In the genomic region with DNA sequence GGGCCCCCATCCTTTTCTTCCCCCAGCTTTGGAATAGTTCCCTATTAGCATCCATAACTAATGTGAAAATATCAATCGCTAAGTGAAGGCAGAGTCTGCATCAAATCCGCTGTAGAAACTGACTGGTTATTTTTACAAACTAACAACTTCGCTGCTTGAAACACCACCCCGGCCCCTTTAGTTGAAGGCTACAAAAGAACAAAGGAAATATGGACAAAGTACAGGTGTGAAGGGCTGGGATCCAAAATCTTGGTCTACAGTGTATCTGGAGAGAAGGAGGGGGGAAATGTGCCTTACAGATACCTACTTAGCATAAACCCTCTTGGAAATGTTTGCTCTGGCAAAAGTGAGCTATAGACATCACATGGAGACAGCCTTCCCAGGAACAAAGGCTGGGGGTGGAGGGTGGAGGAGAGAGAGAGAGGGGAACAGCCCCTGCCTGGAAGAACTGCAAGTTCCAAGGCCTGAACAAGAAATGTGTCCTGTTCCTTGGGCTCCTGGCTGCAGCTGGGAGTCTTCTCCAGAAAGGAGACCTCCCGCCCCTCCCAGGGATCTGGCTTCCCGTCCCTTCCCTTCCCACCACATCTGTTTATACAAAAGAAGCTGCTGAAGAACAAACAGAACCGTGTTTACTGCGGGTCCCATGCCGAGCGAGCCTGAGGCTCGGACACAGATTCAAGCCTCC, we compare ENCODE assay signal across 9 mouse cellular contexts. TPM values are rescaled to one million over a fixed set of nuclear protein-coding genes. Genes with fewer than 3 reads are reported as not detected.
DNase-seq lines count a peak whose midpoint lies in the region; ATAC-seq and TF ChIP-seq lines count a peak whose summit lies in the region.
"Had no signal": no experiment of that assay in that cellular context is flagged by ENCODE, and none has a peak within 500 bp of the region (broad histone marks: within the 10 kb centered on the region; RNA-seq: fewer than 3 reads in every experiment).

No protein-coding gene starts in this region.

- WGBS in hindbrain, embryonic 11.5 days = 16% methylated on average over 11 of the region's 11 CpGs
- WGBS in lung, postnatal 0 days = 27% methylated on average over 11 of the region's 11 CpGs
- WGBS in cerebellum, adult 2 months = 84% methylated on average over 11 of the region's 11 CpGs

- ATAC-seq in hindbrain, embryonic 11.5 days (ENCODE audit: low FRiP score) = no peak
- peak; percentile 61 for ATAC-seq in lung, postnatal 0 days
- no peak for ATAC-seq in erythroblast, adult 5-6 weeks (replicated peaks; ENCODE audit: low FRiP score, poor library complexity, severe bottlenecking)

- no peaks in the 10 kb centered on the region for H3K27me3 ChIP-seq in hindbrain, embryonic 11.5 days (ENCODE audit: control insufficient read depth, insufficient read depth, low read length)
- H3K27me3 ChIP-seq in lung, postnatal 0 days (replicated peaks; ENCODE audit: insufficient read depth, low read length) = no peaks in the 10 kb centered on the region
- H3K27me3 ChIP-seq in cerebellum, adult 2 months (ENCODE audit: control insufficient read depth, insufficient read depth, low read length) = no peaks in the 10 kb centered on the region

- H3K4me2 ChIP-seq in hindbrain, embryonic 11.5 days (replicated peaks; ENCODE audit: low read depth, low read length) = no peak overlapping the region
- peak overlapping the region; percentile 31 for H3K4me2 ChIP-seq in lung, postnatal 0 days (replicated peaks; ENCODE audit: low read depth, low read length)

- H3K9ac ChIP-seq in hindbrain, embryonic 11.5 days (ENCODE audit: low read depth, low read length) = peak overlapping the region; percentile 15; the same call in 1 of the 2 replicates
- H3K9ac ChIP-seq in lung, postnatal 0 days (replicated peaks; ENCODE audit: low read depth) = no peak overlapping the region

- H3K4me1 ChIP-seq in hindbrain, embryonic 11.5 days (replicated peaks; ENCODE audit: control insufficient read depth, insufficient read depth, low read length) = peaks cover 14% of the 10 kb centered on the region
- H3K4me1 ChIP-seq in lung, postnatal 0 days (ENCODE audit: insufficient read depth, low read depth, low read length) = peaks cover 4% of the 10 kb centered on the region; the same call in 1 of the 2 replicates
- H3K4me1 ChIP-seq in cerebellum, adult 2 months (ENCODE audit: control insufficient read depth, insufficient read depth, low read length) = no peaks in the 10 kb centered on the region

- H3K4me3 ChIP-seq in hindbrain, embryonic 11.5 days (ENCODE audit: low read depth, low read length) = no peak overlapping the region
- no peak overlapping the region for H3K4me3 ChIP-seq in lung, postnatal 0 days (ENCODE audit: low read depth, low read length)
- H3K4me3 ChIP-seq in cerebellum, adult 2 months (replicated peaks; ENCODE audit: insufficient read depth, low read depth, low read length) = no peak overlapping the region
- H3K4me3 ChIP-seq: myocyte had no signal

- H3K9me3 ChIP-seq in hindbrain, embryonic 11.5 days (ENCODE audit: control insufficient read depth, low read length) = no peaks in the 10 kb centered on the region
- no peaks in the 10 kb centered on the region for H3K9me3 ChIP-seq in lung, postnatal 0 days (ENCODE audit: low read length)

- TF ChIP-seq POLR2A in cerebellum, adult 2 months (IDR thresholded peaks at IDR 0.05; ENCODE audit: borderline replicate concordance, insufficient read depth, low read length) = no peak

- no peak for TF ChIP-seq CTCF in lung, postnatal 0 days (IDR thresholded peaks at IDR 0.05)
- no peak for TF ChIP-seq CTCF in cerebellum, adult 2 months (IDR thresholded peaks at IDR 0.05; ENCODE audit: borderline replicate concordance, insufficient read depth, low read depth, low read length)

- no peaks in the 10 kb centered on the region for H3K36me3 ChIP-seq in hindbrain, embryonic 11.5 days (ENCODE audit: control insufficient read depth, insufficient read depth, low read length)
- H3K36me3 ChIP-seq in lung, postnatal 0 days (ENCODE audit: insufficient read depth, low read length) = no peaks in the 10 kb centered on the region

- DNase-seq in adrenal gland, postnatal 10 days = peak; percentile 4
- DNase-seq in adrenal gland, postnatal 25 days = no peak
- peak; percentile 48 for DNase-seq in embryo, embryonic 10 days (ENCODE audit: low spot score)
- DNase-seq in hindbrain, embryonic 11.5 days (ENCODE audit: low spot score) = peak; percentile 60
- peak; percentile 82 for DNase-seq in lung, postnatal 0 days (ENCODE audit: low spot score)
- peak; percentile 73 for DNase-seq in testis, postnatal 14 days (ENCODE audit: low spot score)
- no peak for DNase-seq in cerebellum, adult 2 months

- peak overlapping the region; percentile 98 for H3K27ac ChIP-seq in hindbrain, embryonic 11.5 days (ENCODE audit: low read depth, low read length)
- peak overlapping the region; percentile 16; the same call in 1 of the 2 replicates for H3K27ac ChIP-seq in lung, postnatal 0 days (ENCODE audit: low read length)
- no peak overlapping the region for H3K27ac ChIP-seq in cerebellum, adult 2 months (ENCODE audit: insufficient read depth, low read length)

- peak; percentile 80 for TF ChIP-seq EP300 in lung, postnatal 0 days (IDR thresholded peaks at IDR 0.05)

RNA-seq across cellular contexts. Expression of a gene that starts 35.7 kb away (rescaled TPM):
- total RNA-seq in adrenal gland, postnatal 10 days (2021) = 1 to 10 TPM; 7.0 to 9.8 TPM
- 2.8 and 3.4 TPM in 2 replicates for total RNA-seq in adrenal gland, postnatal 25 days (2021)
- polyA plus RNA-seq in hindbrain, embryonic 11.5 days (2014; fragmentation: Nextera tagmentation; extraction: Ambion mirVana) = 19.7 and 25.6 TPM in 2 replicates
- polyA plus RNA-seq in lung, postnatal 0 days (2015; fragmentation: Nextera tagmentation; extraction: Ambion mirVana) = 5.9 and 6.6 TPM in 2 replicates
- 18.8 and 19.8 TPM in 2 replicates for polyA plus RNA-seq in cerebellum, adult 2 months (2012; rRNA removed)
- total RNA-seq in erythroblast, adult 5-6 weeks (2015; ENCODE audit: low replicate concordance) = 5.2 and 15.0 TPM in 2 replicates
- 0.98 and 2.0 TPM in 2 replicates for total RNA-seq in erythroblast, adult 5-6 weeks (2017; ENCODE audit: low replicate concordance)
- polyA plus RNA-seq: myocyte had no signal

Comparison
In these comparisons a context has a peak if more than half of its experiments do, and no peak if none do; other contexts are left out.
1. DNase-seq: peak in adrenal gland, postnatal 10 days (single experiment), embryo, embryonic 10 days (single experiment), hindbrain, embryonic 11.5 days (single experiment), lung, postnatal 0 days (single experiment) and testis, postnatal 14 days (single experiment); none in adrenal gland, postnatal 25 days (single experiment) and cerebellum, adult 2 months (0 of 2).